Mouse (Mus musculus): Measurements from ENCODE around the gene Ctxn1.

The Ctxn1 gene

GRCm38 (mm10) chr8:4250306-4250970, 8.6 kb downstream of the Ctxn1 start:
- peak; percentile 75 to 89 for DNase-seq (ENCODE audit: low spot score in 2 of 2)

- peak in 1 of 2 experiments; percentile 66 for DNase-seq (ENCODE audit: low spot score in 2 of 2)
These were observed 9.9 kb downstream of the Ctxn1 start for GRCm38 (mm10) chr8:4249213-4249612.

- no peak for DNase-seq (ENCODE audit: low spot score in 2 of 2)
These were observed 11.0 kb downstream of the Ctxn1 start, which contains the start of gene Tgfbr3l for GRCm38 (mm10) chr8:4247951-4248540. Tgfbr3l (plus strand) TSS chr8:4248214.

- DNase-seq (ENCODE audit: low spot score in 2 of 2) = no peak
These were observed 11.8 kb downstream of the Ctxn1 start for GRCm38 (mm10) chr8:4247241-4247640.

- DNase-seq (ENCODE audit: low spot score in 2 of 2) = no peak
These were observed 13.3 kb downstream of the Ctxn1 start for GRCm38 (mm10) chr8:4245737-4246136.

- DNase-seq (ENCODE audit: low spot score in 2 of 2) = no peak
These were observed 14.0 kb downstream of the Ctxn1 start for GRCm38 (mm10) chr8:4245061-4245460.

GRCm38 (mm10) chr8:4239193-4239890, 19.7 kb downstream of the Ctxn1 start:
- no peak for DNase-seq (ENCODE audit: low spot score in 2 of 2)

- DNase-seq (ENCODE audit: low spot score in 2 of 2) = peak; percentile 100
These were observed 20.5 kb downstream of the Ctxn1 start, which contains the start of the genes Map2k7 and Gm49320 for GRCm38 (mm10) chr8:4238434-4239192. Map2k7 (plus strand) TSS chr8:4238740. Gm49320 (plus strand) TSS chr8:4238865.

- DNase-seq (ENCODE audit: low spot score in 2 of 2) = no peak
These were observed 21.1 kb downstream of the Ctxn1 start for GRCm38 (mm10) chr8:4237814-4238433.

GRCm38 (mm10) chr8:4230612-4231351, 28.3 kb downstream of the Ctxn1 start:
- no peak for DNase-seq (ENCODE audit: low spot score in 2 of 2)

- no peak for DNase-seq (ENCODE audit: low spot score in 2 of 2)
These were observed 29.3 kb downstream of the Ctxn1 start for GRCm38 (mm10) chr8:4229784-4230183.

GRCm38 (mm10) chr8:4227919-4228318, 31.2 kb downstream of the Ctxn1 start:
- no peak for DNase-seq (ENCODE audit: low spot score in 2 of 2)

GRCm38 (mm10) chr8:4226739-4227347, 32.2 kb downstream of the Ctxn1 start, which contains the start of gene Lrrc8e:
Lrrc8e (plus strand) TSS chr8:4226827.
- DNase-seq (ENCODE audit: low spot score in 2 of 2) = no peak

GRCm38 (mm10) chr8:4226323-4226722, 32.8 kb downstream of the Ctxn1 start:
- no peak for DNase-seq (ENCODE audit: low spot score in 2 of 2)

- no peak for DNase-seq (ENCODE audit: low spot score in 2 of 2)
These were observed 37.0 kb downstream of the Ctxn1 start for GRCm38 (mm10) chr8:4222059-4222458.

- DNase-seq (ENCODE audit: low spot score in 2 of 2) = no peak
These were observed 39.5 kb downstream of the Ctxn1 start for GRCm38 (mm10) chr8:4219617-4220016.

- DNase-seq (ENCODE audit: low spot score in 2 of 2) = no peak
These were observed 42.1 kb downstream of the Ctxn1 start, which contains the start of gene Prr36 for GRCm38 (mm10) chr8:4216791-4217621. Prr36 (minus strand) TSS chr8:4217459.

GRCm38 (mm10) chr8:4216296-4216695, 42.8 kb downstream of the Ctxn1 start:
- DNase-seq (ENCODE audit: low spot score in 2 of 2) = no peak

All from urinary bladder, postnatal 4 days (tissue).